Mouse (Mus musculus) gastrocnemius, postnatal 25 days (tissue): ENCODE measurements around the gene Mettl3. TPM values are rescaled to one million over a fixed set of nuclear protein-coding genes. Genes with fewer than 3 reads are reported as not detected.

Source experiments
- DNase-seq: peaks from one replicate; pipeline ENCODE4 v3.0.0; 2022
- total RNA-seq, 2 experiments: library from RNA; stranded (reverse); gene quantifications; 1 replicate in 1 of 2; 2 replicates in 1 of 2; pipeline ENCODE4 v1.2.3; 2021

Mettl3 gene
- total RNA-seq, 2 experiments from 2014 or later: 13.7 to 14.0 TPM

DNA sequence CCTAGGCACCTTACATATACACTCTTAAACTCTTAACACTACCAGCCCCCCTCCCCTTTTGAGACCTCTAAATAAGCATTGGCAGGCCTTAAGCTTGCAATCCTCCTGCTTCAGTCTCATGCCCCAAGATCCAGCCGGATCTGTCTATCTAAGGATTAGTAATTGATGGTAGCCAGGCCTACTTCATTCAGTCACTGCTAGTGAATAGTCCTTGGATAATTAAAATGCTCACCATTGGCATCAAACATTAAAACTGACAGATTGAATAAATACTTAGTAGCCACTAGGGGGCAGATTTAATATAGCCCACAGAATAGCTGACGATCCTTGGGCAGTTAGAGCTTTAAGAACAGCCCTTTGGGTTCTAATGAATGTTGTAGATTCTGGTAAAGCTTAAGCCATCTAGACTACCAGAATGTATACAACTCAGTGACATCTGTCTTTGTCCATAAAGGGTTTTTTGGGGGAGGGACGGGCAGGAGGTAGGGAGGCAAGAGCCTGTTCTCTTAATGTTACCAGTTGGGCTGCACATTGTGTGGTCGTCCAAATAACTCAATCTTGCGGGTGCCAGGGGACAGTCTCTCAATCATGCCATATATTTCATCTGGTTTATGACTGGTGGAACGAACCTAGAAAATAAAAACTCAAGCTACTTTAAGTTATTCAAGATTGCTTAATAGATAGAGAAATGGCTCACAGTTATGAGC lies 9.2 kb downstream of the Mettl3 start:
- DNase-seq: no peak

GRCm38 (mm10) chr14:52284191-52284590 lies 20.7 kb downstream of the Mettl3 start:
- DNase-seq: no peak

DNA sequence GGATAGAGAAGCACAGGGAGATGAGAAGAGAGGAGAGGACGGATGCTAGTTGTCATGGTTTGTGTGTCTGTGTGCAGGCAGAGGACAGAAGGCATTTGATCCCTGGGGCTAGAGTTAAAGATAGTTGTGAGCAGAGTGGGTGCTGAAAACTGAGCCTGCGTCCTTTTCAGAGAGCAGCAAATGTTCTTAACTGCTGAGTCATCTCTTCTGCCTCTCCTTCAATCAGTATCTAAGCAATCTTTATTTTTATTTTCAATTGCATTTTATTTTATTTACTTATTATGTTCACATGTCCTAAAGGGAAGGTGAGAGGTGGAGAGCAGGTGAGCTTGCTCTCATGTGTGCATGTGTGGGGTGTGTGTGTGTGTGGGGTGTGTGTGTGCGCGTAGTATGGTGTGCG lies 21.3 kb downstream of the Mettl3 start:
- DNase-seq: no peak

- DNase-seq: no peak
Observed at GRCm38 (mm10) chr14:52279747-52280120, 25.2 kb downstream of the Mettl3 start.

- DNase-seq: peak; percentile 98
Observed at GRCm38 (mm10) chr14:52278932-52279746, 25.8 kb downstream of the Mettl3 start, which contains the start of the genes Tox4 and Rab2b. Tox4 (plus strand) TSS chr14:52279146. Rab2b (minus strand) TSS chr14:52279545.

GRCm38 (mm10) chr14:52277210-52277609 lies 27.7 kb downstream of the Mettl3 start:
- DNase-seq: no peak

GRCm38 (mm10) chr14:52272781-52273180 lies 32.1 kb downstream of the Mettl3 start:
- DNase-seq: no peak

DNA sequence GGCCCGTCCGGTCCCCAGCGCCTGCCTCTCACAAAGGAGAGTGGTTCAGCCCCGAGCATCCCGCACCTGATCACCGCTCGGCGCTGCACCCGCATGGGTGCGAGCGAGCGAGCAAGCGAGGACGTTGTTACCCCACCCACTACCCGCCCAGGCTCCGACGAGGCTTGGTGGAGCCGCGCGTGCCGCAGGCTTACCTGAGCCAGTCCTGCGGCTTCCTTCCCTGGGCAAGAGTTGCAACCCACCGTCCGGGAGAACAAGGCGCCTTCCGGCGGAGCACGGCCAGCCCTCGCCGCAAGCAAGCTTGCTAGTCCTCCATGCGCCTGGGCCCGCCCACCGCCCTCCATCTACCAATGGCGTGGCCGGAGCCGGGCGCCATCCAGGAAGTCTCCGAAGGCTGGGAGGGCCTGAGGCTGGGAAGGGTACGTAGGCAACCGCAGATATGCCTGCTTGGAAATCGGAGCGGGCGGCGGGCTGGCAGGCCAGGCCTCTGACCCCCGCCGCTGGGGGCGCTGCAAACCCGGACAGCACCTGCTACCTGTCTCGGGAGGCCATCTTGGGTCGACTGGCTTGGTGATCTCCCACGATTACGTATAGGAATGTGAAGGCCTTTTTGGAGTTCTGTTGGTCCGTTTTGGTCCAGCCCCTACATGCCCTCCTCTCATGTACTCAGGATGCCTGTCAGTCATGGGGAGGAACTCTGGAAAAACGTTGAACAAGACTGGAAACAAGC lies 47.3 kb downstream of the Mettl3 start, which contains the start of gene Chd8:
Chd8 (minus strand) TSS at position 297 of the 730 bp plus-strand sequence.
- peak; percentile 99 for DNase-seq

- DNase-seq: no peak
Observed at GRCm38 (mm10) chr14:52256311-52257175, 48.4 kb downstream of the Mettl3 start.

DNA sequence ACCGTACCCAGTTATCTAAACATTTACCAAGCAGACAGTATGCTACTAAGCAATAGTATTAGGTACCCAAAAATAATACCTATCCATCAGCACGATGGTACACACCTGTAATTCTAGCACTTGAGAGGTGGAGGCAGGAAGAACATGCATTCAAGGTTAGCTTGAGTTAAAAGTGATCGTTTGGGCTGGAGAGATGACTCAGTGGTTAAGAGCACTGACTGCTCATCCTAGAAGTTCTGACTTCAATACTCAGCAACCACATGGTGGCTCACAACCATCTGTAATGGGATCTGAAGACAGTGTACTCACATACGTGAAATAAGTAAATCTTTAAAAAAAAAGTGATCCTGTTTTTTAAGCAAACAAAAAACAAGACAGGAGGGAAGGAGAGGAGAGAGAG lies 58.8 kb downstream of the Mettl3 start:
- no peak for DNase-seq

Other genes starting within 250 kb of the Mettl3 start
- 10 to 100 TPM; 71.5 to 72.2 TPM for gene Hnrnpc, start 201.1 kb downstream of the Mettl3 start, total RNA-seq
- not detected for gene Rpgrip1, start 194.4 kb downstream of the Mettl3 start, total RNA-seq
- gene Supt16, start 107.7 kb downstream of the Mettl3 start, total RNA-seq: 10 to 100 TPM; 11.7 to 11.9 TPM
- gene Chd8, start 47.3 kb downstream of the Mettl3 start, total RNA-seq: 10 to 100 TPM; 31.1 to 33.9 TPM
- 10 to 100 TPM; 35.8 to 41.6 TPM for gene Tox4, start 26.0 kb downstream of the Mettl3 start, total RNA-seq
- 1 to 10 TPM; 2.3 to 3.5 TPM for gene Rab2b, start 25.6 kb downstream of the Mettl3 start, total RNA-seq
- 1 to 10 TPM in 1 of 2 experiments, under 1 TPM in 1; 0.87 to 1.1 TPM for gene Sall2, start 23.6 kb upstream of the Mettl3 start, total RNA-seq
- gene Olfr1513, start 51.3 kb upstream of the Mettl3 start, total RNA-seq: not detected
- gene Olfr1512, start 74.0 kb upstream of the Mettl3 start, total RNA-seq: not detected
- gene Olfr1511, start 92.3 kb upstream of the Mettl3 start, total RNA-seq: not detected
- gene Olfr1510, start 109.2 kb upstream of the Mettl3 start, total RNA-seq: not detected
- not detected for gene Olfr1509, start 137.9 kb upstream of the Mettl3 start, total RNA-seq
- gene Olfr1508, start 162.4 kb upstream of the Mettl3 start, total RNA-seq: not detected
- gene Olfr1507, start 190.6 kb upstream of the Mettl3 start, total RNA-seq: not detected